Mouse (Mus musculus): ENCODE results near the gene Ankfy1. TPM values are rescaled to one million over a fixed set of nuclear protein-coding genes. Genes with fewer than 3 reads are reported as not detected.
A peak's percentile ranks its signal among the peaks of the same experiment; 100 is the strongest.

Ankfy1 gene
- total RNA-seq, 2 experiments from 2014 or later, result 8.0 to 9.0 TPM

DNA sequence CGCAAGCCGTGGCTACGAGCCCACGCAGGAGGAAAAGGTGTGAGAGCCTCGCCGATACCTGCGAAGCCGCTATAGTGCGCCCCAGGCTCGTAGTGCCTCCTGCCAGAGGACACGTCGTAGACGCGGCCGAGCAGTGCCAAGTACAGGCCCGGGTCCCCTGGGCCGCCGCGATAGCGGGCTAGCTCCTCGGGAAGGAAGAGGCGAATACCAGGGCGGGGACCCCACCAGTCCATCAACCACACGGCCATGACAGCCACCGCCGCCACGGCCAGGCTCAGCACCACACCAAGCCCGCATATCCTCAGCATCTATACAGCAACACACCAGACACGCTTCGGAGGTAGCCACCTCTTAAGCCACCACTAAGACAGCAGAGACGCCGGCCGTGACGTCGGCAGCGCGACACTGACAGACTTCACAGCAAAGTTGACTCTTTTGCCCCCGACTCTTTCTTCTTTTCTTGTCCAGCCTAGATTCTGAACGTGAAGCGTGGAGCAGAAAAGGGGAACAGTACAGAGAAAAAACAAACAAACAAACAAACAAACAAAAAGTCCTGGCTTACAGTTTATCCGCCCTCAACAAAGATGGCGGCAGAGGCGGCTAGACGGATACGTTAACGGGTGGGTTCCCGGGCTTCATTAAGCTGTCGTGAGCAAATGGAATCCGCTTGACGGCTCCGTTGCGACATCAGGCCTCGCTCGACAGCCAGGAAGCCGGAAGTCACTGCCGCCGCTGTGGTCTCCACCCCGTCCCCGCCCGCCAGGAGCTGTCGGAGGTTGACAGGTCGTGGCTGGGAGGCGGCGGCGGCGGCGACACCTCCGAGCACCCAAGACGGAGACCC lies 105.9 kb downstream of the Ankfy1 start, which contains the start of the genes Cyb5d2 and Zzef1:
TSS of gene Cyb5d2 (minus strand) at position 688 of the 841 bp plus-strand sequence.
TSS of gene Zzef1 (plus strand) at position 772 of the 841 bp plus-strand sequence.
- DNase-seq, result peak; percentile 94

DNA sequence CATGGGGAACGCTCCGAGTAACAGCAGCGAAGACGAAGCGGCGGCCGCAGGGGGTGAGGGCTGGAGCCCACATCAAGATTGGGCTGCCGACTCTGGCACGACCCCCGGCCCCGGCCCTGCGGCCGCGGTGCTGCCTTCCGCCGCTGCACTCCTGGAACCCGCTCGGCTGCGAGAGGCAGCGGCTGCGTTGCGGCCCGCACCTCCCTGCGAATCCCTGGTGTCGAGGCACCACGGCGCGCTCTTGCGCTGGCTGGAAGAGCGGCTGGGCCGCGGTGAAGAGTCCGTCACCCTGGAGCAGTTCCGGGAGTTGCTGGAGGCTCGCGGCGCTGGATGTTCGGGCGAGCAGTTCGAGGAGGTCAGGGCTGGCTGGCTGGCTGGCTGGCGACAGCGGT lies 106.5 kb downstream of the Ankfy1 start:
- no peak for DNase-seq

DNA sequence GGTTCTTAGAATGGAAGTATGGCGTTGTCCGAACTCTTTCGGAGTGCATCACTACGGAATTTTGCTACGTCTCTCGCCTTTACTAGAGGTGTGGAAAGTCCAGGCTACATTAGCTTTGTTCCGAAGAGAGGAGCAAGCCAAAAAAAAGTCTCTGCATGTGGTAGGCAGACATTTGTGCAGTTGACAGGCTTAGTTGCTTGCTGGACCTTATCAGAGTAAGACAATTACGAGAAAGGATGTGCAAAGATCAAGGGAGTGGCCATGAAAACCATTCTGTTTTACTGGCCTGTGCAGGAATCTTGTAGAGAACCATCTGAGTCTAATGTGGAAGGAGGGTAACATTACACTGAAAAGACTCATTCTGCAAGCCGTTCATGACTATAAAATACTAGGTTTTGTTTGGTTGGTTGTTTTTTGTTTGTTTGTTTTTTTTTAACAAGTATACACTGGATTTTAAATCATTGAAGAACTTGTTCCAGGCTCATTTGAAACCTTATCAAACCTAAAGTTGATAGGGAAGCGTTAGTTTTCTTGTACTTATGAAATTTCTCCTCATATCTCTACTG lies 107.0 kb downstream of the Ankfy1 start:
- DNase-seq, result no peak

DNA sequence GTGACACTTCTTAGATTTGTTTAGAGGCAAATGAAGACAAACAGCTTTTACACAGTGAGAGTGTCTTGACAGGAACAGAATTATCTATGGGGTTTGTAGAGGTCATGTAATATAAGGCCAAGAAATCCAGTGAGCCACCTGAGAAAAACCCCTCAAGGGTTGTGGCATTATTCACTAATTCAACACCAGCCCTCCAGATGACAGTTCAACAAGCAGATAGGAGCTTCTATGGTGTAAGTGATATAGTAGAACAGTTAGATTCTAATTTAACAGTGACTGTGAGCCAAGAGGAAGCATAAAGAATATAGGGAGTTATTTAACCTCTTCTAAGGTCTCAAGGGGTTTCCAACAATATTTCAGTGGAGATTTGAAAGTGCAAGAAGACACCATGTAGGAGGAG lies 108.3 kb downstream of the Ankfy1 start:
- DNase-seq, result no peak

DNA sequence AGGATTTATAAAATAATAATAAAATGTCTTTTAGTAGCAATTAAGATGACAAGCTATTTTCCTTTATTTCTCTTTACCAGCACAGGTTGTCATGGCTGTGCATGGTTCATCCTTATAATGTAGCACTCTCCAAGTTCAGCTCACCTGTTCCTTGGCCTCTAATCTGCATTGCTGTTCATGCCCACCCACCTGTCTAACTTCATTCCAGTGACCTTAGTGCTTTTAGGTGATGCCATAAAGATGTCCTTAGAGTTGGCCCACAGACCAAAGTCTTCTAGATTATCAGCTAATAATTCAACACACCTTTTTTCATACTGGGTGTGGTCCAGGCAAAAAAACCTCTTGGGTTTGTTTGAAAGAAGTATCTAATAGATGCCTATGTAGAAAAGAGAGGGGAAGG lies 111.4 kb downstream of the Ankfy1 start:
- no peak for DNase-seq

DNA sequence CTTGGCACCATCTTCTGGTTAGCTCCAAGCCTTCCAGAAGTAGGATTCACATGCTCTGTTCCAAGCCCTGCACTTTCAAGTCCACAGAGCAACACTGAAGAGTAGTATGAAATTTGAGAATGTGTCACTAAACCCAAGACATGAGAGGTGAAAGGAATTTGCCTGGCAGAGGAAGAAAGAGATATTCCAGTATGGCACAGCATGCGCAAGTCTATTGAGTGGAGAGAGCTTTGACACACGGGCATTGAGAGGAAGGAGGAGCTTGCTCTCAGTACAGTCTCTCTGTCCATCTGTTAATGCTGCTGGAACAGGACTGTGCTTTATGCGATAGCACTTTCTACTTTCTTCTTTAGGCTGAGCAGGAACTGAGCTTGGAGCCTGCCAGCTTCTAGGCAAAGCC lies 113.2 kb downstream of the Ankfy1 start:
- DNase-seq, result peak; percentile 8

DNA sequence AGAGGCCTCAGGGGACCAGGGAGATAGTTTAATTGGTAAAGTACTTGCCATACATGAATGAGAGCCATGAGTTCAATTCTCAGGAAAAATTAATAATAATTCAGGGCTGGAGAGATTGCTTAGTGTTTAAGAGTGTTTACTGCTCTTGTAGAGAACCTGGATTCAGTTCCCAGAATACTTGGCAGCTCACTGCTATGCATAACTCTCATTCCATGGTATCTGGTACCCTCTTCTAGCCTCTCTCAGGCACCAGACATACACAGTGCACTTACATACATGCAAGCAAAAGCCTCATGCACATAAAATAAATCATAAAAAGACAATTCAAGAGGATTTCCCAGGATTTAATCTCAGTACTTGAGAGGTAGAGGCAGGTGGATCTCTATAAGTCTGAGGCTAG lies 114.8 kb downstream of the Ankfy1 start:
- DNase-seq, result no peak

DNA sequence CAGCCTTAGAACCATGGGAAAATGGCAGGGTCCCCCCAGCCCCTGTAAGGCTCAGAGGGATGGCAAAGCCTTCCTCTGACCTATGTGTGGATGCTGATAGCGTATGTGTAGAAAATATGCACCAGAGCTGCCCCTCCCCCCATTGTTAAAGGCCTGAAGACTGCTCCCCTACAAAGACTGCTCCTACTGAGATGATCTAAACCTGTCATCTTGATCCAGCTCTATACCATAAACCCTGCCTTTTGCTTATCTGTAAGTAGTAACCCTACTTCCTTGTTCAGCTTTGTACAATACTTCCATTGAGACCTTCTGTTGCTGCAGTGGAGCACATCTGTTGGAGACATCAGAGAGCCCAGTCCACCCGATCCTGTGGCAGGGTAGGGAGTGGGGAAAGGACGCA lies 115.4 kb downstream of the Ankfy1 start:
- no peak for DNase-seq

DNA sequence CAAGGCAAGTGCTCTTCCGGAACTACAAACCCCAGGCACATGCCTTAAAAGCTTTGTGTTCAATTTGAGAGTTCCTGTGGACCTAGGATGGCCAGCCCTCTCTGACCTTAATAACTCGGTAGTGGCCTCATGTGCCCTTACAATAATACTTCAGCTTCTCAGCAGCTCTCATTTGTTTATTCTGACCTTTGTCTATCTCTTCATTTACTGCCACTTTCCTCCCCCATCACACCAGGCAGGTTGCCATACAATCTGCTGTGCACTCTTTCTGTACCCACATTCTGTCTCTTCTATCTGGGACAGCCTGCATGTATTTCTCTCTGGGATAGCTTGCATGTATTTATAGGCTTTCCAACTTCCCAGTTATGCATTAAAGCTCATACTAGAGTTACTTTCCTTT lies 116.8 kb downstream of the Ankfy1 start:
- DNase-seq, result no peak

DNA sequence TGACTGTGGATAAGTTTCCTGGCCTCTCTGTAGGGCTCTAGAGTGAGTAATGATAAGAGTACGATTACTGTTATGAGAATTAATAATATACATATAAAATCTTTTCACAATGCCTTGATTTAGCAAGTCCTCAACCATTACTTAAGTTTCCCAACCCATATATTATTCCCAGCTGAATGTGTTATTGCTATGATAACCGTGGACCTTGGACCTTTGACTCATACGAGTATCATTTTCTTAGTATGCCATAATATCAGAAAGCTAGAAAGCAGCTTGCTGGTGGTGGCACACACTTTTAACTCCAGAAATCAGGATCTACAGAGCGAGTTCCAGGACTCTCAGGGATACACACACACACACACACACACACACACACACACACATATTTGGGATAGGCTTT lies 118.2 kb downstream of the Ankfy1 start:
- DNase-seq, result no peak

DNA sequence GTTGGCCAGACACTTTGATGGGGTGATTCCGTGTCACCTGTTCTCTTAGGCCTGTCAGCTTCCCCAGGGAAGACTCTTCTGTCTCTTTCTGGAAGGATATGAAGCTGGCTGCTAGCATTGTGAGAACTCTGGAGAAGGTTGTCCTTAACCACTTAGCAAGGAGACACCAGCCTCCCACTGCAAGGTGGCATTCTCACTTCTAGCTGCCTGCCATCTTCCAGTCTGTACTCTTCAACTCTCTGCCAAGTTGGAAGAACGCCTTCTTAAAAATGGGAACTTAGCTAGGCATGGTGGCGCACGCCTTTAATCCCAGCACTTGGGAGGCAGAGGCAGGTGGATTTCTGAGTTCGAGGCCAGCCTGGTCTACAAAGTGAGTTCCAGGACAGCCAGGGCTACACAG lies 123.9 kb downstream of the Ankfy1 start:
- DNase-seq, result no peak

DNA sequence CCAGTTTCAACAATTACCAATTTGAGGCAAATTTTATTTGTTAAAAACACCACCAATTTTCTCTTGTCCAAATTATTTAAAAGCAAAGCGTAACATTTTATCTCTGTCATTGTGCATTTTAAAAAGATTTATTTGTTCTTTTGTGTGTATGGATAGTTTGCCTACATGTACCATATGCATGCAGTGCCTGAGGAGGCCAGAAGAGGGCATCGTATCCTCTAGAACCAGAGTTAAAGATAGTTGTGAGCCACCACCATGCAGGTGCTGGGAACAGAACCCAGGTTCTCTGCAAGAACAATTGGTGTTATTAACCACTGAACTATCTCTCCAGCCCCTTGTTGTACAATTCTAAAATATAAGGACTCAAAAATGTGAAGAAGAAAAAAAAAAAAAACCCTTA lies 124.4 kb downstream of the Ankfy1 start:
- no peak for DNase-seq

DNA sequence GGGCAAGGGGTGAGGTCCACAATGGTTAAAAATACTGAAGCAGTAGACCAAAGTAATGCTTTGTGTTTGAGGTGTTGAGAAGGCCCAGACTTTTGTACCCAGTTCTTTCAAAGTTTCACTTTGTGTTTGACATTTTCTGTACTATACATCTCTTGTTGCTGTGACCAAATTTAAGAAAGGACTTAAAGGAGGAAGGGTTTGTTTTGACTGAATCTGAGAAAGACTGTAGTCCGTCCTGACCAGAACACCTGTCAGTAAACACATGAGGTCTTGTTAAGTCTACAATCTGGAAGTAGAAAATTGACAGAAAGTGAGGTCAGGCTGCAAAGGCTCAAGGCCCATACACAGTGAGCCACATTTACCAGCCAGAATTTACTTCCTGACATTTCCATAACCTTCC lies 127.1 kb downstream of the Ankfy1 start:
- no peak for DNase-seq

DNA sequence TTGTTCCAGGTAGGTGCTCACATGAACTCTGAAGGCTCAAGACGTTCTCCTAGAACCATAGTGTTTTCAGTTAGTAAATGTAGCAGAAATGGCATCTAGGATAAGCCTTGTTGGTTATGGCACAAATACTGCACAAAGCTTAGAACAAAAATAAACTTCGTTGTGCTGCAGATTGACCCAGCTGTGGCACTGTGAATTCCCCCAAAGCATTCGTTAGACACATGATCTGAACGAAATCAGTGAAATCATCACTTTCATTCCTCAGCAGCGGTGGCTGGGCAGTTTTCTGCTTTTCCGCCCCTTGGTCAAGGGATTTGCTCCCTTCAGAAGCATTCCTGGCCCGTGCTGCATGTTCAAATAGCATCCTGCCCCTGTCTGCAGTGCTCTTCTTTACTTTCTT lies 128.3 kb downstream of the Ankfy1 start:
- DNase-seq, result no peak

DNA sequence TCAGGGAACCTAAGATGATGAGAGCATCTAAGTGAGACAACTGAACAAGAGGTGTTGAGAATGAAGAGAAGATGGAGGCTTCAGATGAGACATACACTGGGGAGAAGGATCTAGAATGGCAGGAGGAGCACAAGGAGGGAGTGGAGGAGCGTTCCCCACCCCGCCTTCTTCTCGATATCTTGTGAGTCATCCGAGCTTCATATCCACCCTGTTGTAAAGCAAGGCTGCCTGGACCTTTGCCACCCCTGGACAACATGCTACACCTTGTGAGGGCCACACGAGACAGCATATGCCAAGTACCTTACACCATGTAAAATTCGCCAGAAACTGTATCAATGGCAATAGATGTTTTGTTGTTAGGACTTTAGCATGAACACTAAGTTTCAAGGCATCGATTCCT lies 131.2 kb downstream of the Ankfy1 start:
- DNase-seq, result no peak

Small RNAs within 50 kb of the gene (microRNA-seq; reads per million reads assigned to microRNA genes)
- 0 reads per million in 2 experiments for gene Gm25678 (ENCODE audit: borderline replicate concordance in 2 of 2)

Other genes with a start within 250 kb of the Ankfy1 start
- gene Mybbp1a, start 248.7 kb upstream of the Ankfy1 start, total RNA-seq (2021), result 10 to 100 TPM; 52.1 to 56.5 TPM
- 10 to 100 TPM; 12.4 to 16.9 TPM for gene Spns2, start 200.1 kb upstream of the Ankfy1 start, total RNA-seq (2021)
- under 1 TPM; 0.11 to 0.26 TPM for gene Spns3, start 139.5 kb upstream of the Ankfy1 start, total RNA-seq (2021)
- 10 to 100 TPM; 74.3 to 77.4 TPM for gene Ube2g1, start 82.7 kb upstream of the Ankfy1 start, total RNA-seq (2021)
- gene Cyb5d2, start 106.1 kb downstream of the Ankfy1 start, total RNA-seq (2021), result 10 to 100 TPM; 12.9 to 14.6 TPM
- gene Zzef1, start 106.2 kb downstream of the Ankfy1 start, total RNA-seq (2021), result 10 to 100 TPM; 12.5 to 12.8 TPM

Measured in gastrocnemius, postnatal 25 days (tissue).